Mouse (Mus musculus) heart, adult 11 months (tissue): ENCODE results near the gene Rasgef1c.
A peak's percentile ranks its signal among the peaks of the same experiment; 100 is the strongest.

Experiments
- DNase-seq: peaks from one replicate; pipeline ENCODE4 v3.0.0; 2022

The Rasgef1c gene

DNA sequence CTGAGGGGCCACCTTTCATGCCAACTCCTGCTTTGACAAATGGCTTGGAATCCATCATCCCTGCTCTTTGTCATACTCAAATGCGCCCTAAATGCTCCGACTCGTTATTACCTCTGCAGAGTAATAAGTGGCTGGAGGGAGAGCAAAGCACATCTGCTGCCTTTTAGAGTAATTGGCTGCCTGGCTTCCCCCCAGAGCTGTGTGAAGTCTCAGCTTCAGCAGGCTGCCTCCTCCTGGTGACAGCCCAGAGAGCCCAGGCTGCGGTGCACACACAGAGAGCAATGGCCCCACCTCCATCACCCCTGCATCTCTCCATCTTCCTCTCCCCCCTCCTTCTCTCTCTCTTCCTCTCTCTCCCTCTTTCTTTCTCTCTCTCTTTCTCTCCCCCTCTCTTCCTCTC lies 25.5 kb downstream of the Rasgef1c start:
- peak; percentile 82 for DNase-seq

DNA sequence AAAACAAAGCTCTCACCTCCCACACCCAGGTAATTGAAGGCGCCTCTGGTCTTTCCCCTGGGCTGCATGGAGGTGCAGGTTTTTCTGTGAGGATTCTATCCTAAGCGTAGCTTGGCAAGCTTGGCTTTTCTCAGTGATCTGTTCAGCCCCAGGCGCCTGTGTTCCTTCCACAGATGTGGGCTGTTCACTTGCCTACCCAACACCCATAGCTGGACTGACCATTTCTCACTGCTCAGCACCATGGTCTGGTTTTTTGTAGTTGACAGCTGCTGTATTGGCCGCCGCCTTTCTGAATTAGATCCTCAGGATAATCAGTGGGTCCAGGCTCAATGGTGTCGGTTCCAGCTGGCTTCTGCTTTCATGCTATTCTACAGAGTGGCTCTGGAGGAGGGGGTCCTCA lies 26.0 kb downstream of the Rasgef1c start:
- peak; percentile 92 for DNase-seq

DNA sequence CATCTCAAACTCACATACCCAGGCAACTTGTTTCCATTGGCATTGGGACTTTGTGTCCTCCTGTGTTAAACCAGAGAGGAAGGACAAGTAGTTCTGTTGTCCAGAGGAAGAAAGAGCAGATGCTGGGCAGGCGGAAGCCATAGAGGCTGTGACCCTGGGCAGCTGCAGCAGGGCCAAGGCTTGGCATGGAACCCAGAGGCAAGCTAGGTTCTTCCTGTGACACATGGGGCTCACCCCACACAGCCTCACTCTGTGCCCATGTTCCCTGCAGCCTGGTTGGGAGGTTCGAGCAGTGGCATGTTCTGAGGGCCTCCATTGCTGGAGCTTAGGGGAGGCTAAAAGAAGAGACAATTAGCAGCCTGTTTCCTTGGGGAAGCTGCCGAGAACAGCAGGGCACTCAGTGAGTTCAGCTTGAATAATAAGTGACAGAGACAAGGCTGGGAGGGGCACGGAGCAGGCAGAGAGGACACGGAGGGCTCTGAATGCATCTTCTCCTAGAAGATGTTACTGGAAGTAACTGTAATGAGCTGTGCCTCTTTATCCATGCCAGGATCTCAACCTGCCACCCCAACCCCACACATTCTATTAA lies 29.5 kb downstream of the Rasgef1c start:
- peak; percentile 90 for DNase-seq

DNA sequence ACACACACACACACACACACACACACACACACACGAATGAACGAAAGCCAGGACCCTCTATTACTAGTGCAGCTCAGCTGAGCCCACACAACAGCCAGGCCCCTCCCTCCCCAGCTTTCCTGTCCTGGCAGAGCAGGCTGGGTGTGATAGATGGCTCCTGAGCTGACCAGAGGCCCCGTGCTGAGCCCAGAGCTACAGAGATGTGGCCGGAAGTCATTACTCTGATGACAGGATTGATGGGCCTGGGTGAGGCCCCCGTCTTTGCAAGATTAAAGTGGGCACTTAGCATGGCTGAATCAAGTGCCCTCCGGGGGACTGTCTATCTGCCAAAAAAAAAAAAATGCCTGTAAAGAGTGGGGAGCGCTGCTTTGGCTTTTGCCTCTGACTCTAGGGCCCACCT lies 30.2 kb downstream of the Rasgef1c start:
- peak; percentile 29 for DNase-seq

DNA sequence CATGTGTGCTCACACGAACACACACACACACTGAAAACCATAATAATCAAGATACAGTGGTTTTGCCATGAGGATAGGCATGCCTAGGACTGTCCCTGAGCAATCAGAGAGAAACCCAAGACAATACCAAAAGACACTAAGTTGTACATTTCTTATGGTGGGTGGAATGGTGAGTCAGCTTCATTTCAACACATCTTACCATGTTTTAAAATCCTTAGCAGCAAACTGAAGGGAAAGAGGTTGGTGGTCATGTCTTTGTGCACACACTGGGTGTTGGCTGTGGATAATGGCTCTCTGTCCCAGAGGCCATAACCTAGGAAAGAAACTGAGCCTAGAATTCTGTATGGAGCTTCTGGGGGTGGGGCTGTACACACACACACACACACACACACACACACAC lies 32.2 kb downstream of the Rasgef1c start:
- DNase-seq, result no peak

DNA sequence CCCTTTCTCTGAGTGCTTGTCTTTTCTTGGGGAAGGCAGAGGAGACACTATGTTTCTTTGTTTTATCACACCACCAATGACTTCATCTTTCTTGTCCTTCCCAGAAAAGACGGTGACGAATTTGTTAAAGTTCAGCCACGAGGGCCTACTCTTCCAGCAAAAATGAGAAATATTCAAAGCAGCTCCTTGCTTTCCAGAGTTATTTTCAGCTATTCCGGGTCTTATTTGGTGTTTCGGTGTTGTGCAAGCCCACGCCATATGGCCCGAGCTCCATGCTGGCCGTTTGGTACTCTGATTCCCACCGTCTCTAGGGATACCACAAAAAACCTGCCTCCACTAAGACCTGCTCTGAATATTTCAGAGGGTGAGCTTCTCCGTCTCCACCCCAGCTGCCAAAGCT lies 32.7 kb downstream of the Rasgef1c start:
- DNase-seq, result peak; percentile 93

DNA sequence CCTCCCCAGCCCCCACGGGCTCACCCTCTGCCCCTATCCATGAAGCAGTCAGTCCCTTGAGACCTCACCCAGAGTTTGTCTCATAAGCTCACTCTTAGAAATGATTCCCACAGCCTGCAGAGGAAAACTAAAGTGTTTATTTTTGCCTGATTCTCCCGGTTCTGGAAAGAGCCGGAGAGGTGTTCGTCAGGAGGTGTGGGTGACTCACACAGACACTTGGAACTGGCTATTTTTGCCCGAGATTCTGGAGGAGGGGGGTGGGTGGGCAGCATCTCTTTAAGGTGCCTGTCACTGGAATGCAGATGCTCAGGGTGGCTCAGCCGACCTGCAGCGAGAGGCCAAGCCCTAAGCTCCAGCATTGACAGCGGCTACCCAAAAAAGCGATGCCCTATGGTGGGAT lies 34.8 kb downstream of the Rasgef1c start:
- peak; percentile 72 for DNase-seq

DNA sequence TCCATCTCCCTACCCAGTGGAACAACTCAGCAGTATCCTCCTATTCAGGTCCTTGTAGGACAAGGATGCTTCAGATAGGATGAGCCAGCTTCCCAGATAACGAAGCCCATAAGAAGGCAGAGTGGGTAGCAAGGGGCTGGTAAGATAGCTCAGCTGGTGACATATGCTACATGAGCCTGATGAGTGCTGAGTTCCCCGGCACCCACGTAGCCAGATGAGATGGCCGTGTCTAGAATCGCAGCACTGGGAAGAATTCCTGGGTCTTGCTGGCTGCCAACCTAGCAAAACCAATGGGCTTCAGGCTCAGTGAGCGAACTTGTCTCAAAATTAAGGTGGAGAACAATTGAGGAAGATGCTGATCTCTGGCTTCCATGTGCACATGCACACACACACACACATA lies 36.1 kb downstream of the Rasgef1c start:
- DNase-seq, result peak; percentile 66

DNA sequence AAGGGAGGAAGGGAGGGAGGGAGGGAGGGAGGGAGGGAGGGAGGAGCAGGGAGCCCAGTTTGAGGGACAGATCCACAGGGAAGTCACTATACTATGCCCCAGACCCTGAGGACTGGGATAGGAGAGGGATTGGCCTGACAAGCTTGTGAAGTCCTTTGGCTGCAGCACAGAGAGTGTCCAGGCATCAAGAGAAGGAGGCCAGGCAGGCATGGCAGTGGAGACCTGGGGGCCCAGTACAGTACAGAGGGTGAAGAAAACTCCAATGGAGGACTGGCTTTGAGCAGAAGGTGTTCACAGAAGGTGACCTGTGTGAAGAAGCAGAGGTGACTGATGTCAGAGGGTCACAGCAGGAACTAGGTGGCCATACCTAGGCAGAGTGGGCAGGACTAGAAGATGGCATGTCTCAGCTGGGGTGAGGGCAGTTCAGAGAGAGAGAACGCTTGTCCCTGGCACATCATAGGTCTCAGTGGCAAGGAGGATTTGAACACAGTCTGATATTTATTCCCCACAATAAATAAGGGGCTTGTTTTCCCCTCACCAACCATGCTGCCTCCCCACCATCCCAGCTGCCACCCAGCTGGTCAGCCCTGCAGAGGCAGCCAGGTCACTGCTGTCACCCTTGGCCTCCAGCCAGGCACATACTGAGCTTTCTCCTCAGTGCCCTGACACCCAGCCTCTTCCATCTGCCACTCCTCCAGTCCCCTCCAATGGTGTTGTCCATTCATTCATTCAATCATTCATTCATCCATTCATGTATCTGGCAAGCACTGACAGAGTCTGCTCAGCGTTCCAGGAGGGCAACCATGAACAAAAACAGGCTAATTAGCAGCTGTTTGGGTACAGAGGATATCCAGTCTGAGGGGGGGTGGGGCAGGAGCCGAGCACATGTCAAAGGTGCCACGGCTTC lies 36.9 kb downstream of the Rasgef1c start:
- DNase-seq, result peak; percentile 89

DNA sequence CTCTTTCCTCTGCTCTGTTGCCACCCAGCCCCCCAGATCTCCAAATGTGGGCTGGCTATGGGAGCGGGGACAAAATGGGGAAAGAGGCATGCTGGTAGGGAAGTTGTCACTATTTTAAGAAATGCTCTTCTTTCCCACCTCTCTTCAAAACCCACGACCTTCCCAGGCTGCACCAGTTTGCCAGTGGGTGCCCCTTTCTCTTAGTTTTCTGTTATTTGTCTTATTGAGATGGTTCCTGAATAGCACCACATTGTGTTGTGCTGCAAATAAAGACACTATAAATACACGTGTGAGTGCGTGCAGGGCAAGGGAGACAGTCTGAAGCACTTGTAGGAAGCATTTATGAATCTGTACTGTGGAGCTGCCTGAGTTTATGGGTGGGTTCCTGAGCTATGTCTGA lies 41.2 kb downstream of the Rasgef1c start:
- no peak for DNase-seq

DNA sequence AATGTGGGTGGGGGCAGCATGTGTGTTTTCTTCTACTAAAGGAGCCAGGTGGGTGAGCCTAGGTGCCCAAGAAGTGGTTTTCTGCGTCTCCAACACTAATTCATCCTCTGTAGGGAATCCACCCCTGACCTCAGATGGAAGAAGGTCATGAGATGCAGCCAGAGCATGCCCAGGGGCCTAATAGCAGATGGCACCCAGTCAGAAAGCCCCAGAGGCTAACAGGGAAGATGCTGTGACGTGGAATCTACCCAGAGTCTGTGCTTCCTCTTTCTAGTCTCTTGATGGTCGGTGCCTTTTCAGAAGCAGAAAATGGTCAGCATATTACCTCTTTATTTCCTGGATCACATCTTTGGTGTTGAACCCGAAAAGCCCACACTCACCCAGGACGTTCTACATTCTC lies 42.3 kb downstream of the Rasgef1c start:
- peak; percentile 63 for DNase-seq

DNA sequence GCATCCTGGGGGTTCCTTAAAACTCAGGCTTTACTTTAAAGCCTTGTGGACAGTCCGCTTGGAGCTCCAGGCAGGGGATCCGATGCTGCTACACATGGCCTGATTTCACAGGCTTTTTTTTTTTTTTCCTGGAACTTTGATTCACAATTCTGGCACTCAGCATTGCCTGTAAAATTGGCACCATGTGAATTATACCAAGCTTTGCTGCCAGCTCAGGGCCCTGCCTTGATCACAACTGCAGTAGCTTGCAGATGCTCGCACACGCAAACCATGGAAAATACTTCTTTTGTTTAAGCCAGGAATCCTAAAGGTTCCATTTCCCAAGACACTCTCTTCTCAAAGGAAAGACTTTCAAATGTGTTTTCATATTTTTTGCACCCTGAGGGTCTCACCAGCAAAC lies 44.1 kb downstream of the Rasgef1c start:
- no peak for DNase-seq

DNA sequence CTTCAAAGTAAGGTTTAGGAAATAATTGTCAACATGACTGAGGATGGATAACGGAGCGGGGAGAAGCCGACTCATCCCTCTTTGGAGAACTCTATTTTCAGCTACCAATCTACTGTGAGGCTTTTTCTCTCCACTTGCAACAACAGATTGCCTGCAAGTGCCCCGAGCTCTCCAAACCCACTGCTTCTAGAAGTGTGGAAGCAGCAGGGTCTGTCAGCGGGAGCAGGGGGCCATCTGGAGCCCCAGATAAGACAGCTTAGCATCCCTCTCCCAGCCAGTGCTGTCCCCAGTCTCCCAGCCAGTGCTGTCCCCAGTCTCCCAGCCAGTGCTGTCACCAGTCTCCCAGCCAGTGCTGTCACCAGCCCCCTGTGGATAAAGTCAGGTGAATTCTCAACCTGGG lies 48.2 kb downstream of the Rasgef1c start:
- no peak for DNase-seq

DNA sequence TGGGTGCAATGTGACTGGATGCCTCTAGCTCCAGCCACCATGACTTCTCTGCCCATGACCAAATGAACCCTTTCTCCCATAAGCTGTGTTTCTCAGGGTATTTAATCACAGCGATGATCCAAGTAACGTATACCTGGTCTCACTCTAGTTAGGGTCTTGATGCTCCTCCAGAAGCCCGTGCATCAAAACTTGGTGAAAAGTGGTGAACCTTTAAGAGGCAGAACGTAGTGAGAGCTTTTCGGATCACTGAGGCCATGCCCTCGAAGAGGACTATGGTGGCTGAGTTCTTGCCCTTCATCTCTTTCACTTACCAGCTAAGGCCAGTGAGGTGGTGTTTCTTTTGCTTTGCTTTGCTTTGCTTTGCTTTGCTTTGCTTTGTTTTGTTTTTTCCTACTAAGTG lies 52.0 kb downstream of the Rasgef1c start:
- peak; percentile 73 for DNase-seq

DNA sequence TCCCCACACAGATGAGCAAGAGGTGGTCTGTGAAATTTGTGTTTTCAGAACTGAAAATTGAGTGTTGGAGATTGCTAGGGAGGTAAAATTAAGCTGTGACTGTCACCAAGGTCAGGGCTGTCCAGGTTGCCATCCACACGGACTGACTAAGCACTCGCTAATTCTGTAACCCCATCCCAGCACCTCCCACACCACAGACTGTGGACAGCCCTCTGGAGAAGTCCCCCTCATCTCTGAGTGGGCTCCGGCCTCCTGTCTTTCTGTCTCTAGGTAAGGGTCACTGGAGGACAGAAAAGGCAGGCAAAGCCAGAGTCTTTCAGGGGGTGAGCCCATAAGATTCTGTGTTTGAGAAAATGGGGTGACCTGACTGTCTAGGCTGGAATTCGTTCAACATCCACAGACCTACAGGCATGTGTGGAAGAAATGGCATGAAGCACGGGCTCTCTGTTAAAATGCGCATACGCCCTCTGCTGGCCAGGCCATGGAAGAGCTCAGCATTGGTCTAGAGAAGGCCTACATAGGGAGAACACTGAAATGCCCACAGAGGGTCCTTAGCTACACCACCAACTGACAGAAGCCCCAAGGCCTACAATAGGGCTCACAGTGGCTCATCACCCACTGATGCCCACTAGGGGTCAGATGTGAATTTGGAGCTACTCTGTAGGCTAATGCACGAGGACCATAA lies 54.1 kb downstream of the Rasgef1c start:
- peak; percentile 84 for DNase-seq

DNA sequence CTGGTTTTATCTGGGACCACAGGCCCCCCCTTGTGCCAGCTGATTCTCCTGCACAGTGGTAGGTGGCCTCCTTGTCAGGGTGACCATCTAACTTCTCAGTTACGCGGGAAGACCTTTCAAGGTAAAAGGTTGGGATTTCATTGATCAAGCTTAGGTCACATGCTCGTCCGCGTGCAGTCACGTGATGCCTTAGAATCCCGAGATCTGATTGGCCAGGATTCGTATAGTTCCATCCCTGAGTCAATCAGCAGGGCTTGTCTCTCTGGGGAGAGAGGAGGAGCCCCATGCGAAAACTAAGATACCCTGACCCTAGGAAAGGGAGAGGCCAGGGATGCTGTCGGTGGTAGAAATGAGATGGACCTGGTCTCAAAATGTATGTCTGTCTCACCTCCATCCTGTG lies 56.4 kb downstream of the Rasgef1c start:
- DNase-seq, result no peak

DNA sequence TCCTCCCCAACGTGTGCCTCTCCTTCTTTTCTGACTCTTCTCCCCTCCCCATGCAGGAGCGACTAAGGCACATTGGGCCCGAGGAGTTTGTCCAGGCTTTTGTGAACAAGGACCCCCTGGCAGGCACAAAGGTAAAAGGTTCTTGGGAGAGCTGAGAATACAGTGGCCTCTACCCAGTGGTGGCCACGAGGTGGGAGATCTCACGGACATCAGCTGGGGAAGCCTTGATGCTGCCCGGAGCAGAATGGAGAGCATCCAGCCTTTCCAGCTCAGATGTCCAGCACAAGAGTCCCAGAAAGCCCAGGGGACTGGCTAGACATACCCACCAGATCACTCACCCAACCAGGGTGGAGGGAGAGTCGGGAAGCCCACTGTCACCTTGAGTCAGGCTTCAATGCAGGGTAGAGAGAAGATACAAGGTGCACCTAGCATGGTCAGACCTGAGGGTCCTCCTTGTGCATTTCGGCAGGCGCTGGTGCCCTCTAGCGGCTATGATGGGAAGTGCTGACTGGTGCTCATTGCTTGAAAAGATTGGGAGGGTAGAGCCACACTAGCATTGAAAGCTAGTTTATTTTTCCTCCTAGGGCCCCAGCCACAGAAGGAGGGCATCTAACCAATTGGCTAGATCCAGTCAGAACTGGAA lies 59.6 kb downstream of the Rasgef1c start:
- no peak for DNase-seq

DNA sequence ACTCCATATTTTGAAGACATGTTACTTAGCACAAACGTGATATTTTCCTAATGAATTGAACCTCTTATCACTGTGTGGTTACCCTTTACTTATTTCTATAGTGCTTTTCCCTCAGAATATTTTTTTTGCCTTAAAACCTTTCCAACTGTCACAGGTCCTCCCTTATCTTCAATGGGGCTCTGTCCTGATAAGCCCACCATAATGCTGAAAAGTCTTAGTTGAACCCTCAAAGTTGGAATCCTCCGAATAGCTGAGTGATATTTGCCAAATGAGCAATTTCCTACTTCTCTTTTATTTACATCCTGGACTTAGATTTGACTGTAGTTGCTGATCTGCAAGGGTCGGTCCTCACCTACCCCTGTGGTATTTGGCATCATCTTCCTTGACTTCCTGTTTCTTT lies 63.7 kb downstream of the Rasgef1c start:
- no peak for DNase-seq

DNA sequence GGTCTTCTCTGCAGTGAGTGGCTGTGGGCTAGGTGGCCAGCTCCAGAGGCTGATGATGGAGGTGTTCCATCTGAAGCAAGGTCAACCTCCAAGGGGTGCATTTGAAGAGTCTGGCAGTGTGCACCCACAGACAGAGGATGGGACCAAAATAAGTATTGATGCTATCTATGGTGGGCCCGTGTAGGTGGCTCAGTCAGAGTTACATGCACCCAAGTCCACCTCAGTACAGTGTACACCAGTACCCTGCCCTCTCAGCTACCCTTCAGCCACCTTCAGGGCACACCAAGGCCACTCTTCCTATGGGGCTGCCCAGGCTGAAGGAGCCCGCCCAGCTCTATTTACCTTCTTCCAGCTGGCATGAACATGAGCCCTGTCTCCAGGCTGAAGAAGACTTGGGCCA lies 68.1 kb downstream of the Rasgef1c start:
- no peak for DNase-seq

DNA sequence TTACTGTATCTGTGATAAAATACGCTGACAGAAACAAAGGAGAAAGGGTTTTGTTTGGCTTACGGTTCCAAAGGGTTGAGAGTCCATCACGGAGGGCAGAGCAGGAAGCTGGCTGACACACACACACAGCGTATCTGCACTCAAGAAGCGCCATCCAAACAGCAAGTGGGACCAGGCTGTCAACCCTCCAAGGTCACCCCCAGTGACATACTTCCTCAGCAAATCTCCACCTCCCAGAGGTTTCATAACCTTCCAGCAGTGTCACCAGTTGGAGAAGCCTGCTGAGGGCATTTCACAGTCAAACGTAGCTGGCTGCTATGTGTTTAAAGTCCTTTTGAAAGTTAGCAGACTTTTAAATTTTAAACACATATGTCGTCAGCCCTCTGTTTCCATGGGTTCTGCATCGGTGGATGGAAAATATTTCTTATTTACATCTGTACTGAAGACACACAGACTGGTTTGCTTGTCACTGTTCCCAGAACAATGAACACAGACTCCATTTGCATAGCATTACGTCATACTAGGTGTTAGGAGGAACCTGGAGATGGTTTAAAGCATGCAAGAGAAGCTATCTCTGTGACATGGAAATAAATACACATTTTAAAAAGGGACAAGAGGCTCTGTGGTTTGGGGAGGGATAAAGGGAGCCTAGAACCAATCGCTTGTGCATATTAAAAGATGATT lies 72.2 kb downstream of the Rasgef1c start:
- no peak for DNase-seq

DNA sequence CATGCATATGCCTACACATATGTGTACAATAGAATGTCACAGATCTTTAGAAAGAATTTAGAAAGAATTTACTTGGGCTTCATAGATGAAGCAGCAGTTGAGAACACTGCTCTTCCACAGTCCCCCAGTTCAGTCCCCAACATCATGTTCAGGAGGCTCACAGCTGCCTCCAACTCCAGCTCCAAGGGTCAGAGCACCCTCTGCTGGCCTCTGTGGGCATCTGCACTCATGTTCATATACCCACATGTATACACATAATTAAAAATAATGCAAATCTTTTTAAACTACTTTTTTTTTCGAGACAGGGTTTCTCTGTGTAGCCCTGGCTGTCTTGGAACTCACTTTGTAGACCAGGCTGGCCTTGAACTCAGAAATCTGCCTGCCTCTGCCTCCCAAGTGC lies 73.0 kb downstream of the Rasgef1c start:
- DNase-seq, result no peak

DNA sequence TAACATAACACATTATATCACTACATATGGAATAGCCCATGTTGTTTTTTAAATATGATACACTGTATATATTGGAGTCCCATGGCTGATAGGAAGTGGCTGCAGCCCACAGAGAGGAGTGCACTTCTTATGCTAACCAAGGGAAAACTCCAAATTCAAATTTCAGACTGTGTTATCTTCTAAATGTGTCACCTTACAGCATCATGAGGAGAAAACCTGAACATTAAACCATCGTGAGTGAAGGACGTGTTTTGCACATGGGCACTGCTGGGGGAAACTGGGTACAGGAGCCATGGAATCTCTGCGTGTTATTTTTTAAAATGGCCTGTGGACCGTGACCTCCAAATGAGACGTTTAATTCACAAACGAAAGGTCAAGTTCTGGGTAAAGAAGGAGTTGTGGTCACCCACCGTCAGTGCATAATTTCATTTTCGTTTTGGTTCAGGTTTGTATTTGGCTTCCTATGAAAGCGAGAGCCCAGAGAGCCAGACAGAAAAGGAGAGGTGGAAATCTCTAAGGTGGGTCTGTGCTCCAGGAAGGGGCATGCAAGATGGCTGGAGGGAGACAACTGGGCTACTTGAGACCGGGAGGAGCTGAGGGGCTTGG lies 76.4 kb downstream of the Rasgef1c start:
- DNase-seq, result no peak
